Mouse (Mus musculus) thymus, postnatal 0 days (tissue): ENCODE data around the gene Speer4f2. TPM values are rescaled to one million over a fixed set of nuclear protein-coding genes. Genes with fewer than 3 reads are reported as not detected.
A peak's percentile ranks its signal among the peaks of the same experiment; 100 is the strongest.
"Not testable (repeated sequence)": the region's sequence is repeated elsewhere in the genome, so short reads cannot be mapped to it uniquely, and the experiment has no call there.

Source experiments
- DNase-seq: peaks from one replicate; pipeline ENCODE4 v3.0.0-alpha.2; 2015; ENCODE audit warnings: low spot score
- polyA plus RNA-seq: library from polyadenylated mRNA; unstranded; fragments of >200 nt; fragmentation: Nextera tagmentation; extraction: Ambion mirVana; gene quantifications from 2 replicates; pipeline ENCODE4 v1.2.1, GENCODE M21; 2015

Gene Speer4f2
- not detected in 2 replicates for polyA plus RNA-seq

- DNase-seq, result not testable (repeated sequence)
Measured at GRCm38 (mm10) chr5:17372880-17373279, at the start of gene Speer4f2. TSS of gene Speer4f2 (plus strand) at chr5:17373180.

- no peak for DNase-seq
Measured at GRCm38 (mm10) chr5:17328946-17329566, 43.9 kb upstream of the Speer4f2 start.

GRCm38 (mm10) chr5:17334836-17335235, 38.1 kb upstream of the Speer4f2 start:
- no peak for DNase-seq

- not testable (repeated sequence) for DNase-seq
Measured at GRCm38 (mm10) chr5:17345741-17346140, 27.2 kb upstream of the Speer4f2 start.

GRCm38 (mm10) chr5:17359394-17359999, 13.5 kb upstream of the Speer4f2 start:
- no peak for DNase-seq

GRCm38 (mm10) chr5:17389926-17390325, 16.9 kb downstream of the Speer4f2 start:
- DNase-seq, result peak; percentile 12

- no peak for DNase-seq
Measured at GRCm38 (mm10) chr5:17391207-17391606, 18.2 kb downstream of the Speer4f2 start.

- no peak for DNase-seq
Measured at GRCm38 (mm10) chr5:17400571-17400970, 27.6 kb downstream of the Speer4f2 start.

- no peak for DNase-seq
Measured at GRCm38 (mm10) chr5:17401206-17402077, 28.5 kb downstream of the Speer4f2 start.

- no peak for DNase-seq
Measured at GRCm38 (mm10) chr5:17402330-17403125, 29.5 kb downstream of the Speer4f2 start.

- no peak for DNase-seq
Measured at GRCm38 (mm10) chr5:17403584-17403983, 30.6 kb downstream of the Speer4f2 start.

- DNase-seq, result no peak
Measured at GRCm38 (mm10) chr5:17408924-17409660, 36.1 kb downstream of the Speer4f2 start.

GRCm38 (mm10) chr5:17417201-17417600, 44.2 kb downstream of the Speer4f2 start:
- DNase-seq, result no peak

- DNase-seq, result no peak
Measured at GRCm38 (mm10) chr5:17419215-17419820, 46.3 kb downstream of the Speer4f2 start.

GRCm38 (mm10) chr5:17419921-17420320, 46.9 kb downstream of the Speer4f2 start:
- DNase-seq, result no peak

- DNase-seq, result no peak
Measured at GRCm38 (mm10) chr5:17422225-17422624, 49.2 kb downstream of the Speer4f2 start.

- no peak for DNase-seq
Measured at GRCm38 (mm10) chr5:17426930-17427329, 54.0 kb downstream of the Speer4f2 start.
